Mouse (Mus musculus): ENCODE measurements around the gene Frmd5.
"Not testable (repeated sequence)": the region's sequence is repeated elsewhere in the genome, so short reads cannot be mapped to it uniquely, and the experiment has no call there.

DNA sequence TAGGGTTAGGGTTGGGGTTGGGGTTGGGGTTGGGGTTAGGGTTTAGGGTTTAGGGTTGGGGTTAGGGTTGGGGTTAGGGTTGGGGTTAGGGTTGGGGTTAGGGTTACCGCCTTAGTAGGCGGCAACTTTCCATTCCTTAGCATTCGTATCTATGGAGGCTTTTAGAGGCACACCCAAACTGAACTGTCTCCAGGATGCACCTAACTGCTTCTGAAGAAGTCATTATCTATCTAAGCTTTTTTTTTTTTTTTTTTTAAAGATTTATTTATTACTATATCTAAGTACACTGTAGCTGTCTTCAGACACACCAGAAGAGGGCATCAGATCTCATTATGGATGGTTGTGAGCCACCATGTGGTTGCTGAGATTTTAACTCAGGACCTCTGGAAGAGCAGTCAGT, 284.1 kb downstream of the Frmd5 start:
- not testable (repeated sequence) for TF ChIP-seq CTCF (IDR thresholded peaks at IDR 0.05; ENCODE audit: low read depth, low read length); POLR2A (IDR thresholded peaks at IDR 0.05; ENCODE audit: borderline replicate concordance, low read depth, low read length)

All from bone marrow macrophage, adult 2 months (primary cell).